7 mouse cellular contexts compared by ENCODE assay signal in the genomic region with DNA sequence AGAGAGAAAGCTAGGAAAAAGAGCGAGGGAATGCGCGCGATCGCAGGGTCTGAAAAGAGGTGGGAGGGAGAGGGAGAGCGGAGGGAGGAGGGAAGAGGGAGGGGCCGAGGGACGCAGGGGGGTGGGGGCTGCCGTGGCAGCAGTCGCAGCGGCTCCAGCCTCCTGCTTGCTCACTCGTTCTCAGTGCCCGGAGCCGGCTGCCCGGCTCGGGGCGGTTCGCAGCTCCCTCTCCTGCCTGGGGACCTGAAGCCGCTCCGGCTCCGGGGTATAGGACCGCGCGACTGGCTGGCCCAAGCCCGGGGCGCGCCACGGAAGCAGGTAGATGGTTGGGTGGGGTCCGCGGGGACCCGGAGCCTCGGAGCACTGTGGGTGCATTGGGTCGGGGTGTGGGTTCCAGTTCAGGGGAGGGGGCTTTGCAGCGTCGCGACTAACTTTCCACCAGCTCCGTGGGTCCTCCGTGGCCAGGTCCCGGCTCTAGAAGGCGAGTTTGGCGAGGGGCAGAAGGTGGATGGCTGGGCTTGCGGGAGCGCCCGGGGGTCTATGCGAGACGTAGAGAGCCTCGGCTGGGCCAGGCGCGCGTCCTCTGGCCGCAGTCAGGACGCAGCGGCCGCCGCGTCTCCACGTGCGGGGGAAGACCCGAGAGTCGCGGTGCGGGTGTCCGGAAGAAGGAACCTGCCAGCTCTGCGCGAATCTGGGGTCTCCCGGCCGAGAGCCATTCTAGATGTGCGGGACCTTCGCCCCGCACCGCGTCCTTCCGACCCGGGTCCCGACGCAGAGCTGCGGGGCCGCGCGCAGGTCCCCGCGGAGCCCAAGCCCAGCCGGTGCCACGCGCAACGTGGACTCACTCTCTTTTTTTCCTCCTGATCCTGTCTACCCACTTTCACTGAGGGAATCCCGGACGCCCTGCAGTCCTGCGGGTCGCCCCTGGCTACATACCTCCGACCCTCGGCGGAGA. TPM values are rescaled to one million over a fixed set of nuclear protein-coding genes. Genes with fewer than 3 reads are reported as not detected.
DNase-seq lines count a peak whose midpoint lies in the region; ATAC-seq and TF ChIP-seq lines count a peak whose summit lies in the region.

A gene (plus strand): TSS at position 116 of the 955 bp plus-strand sequence.

- peak; percentile 87 for ATAC-seq in midbrain, embryonic 13.5 days

- no peaks in the 10 kb centered on the region for H3K36me3 ChIP-seq in E14TG2a.4 (ENCODE audit: insufficient read depth, low read length)
- H3K36me3 ChIP-seq in hindbrain, embryonic 10.5 days: no peaks in the 10 kb centered on the region
- no peaks in the 10 kb centered on the region for H3K36me3 ChIP-seq in midbrain, embryonic 13.5 days

- peaks cover 44% of the 10 kb centered on the region for H3K27me3 ChIP-seq in E14TG2a.4 (ENCODE audit: insufficient read depth, low read length)
- H3K27me3 ChIP-seq in hindbrain, embryonic 10.5 days (ENCODE audit: insufficient read depth, poor library complexity, severe bottlenecking): peaks cover 77% of the 10 kb centered on the region
- H3K27me3 ChIP-seq in midbrain, embryonic 13.5 days: peaks cover 65% of the 10 kb centered on the region

- WGBS in hindbrain, embryonic 10.5 days: under 1% methylated on average over 92 of the region's 93 CpGs
- under 1% methylated on average over 83 of the region's 93 CpGs for WGBS in midbrain, embryonic 13.5 days

- intact Hi-C loops in left cerebral cortex, postnatal 36 days (cut with DNase I): no loop called here

- no peak for TF ChIP-seq CTCF in E14TG2a.4 (conservative IDR thresholded peaks at IDR 0.05; ENCODE audit: low read length)

- H3K4me1 ChIP-seq in E14TG2a.4 (replicated peaks; ENCODE audit: low read depth, low read length): peaks cover 81% of the 10 kb centered on the region
- peaks cover 36% of the 10 kb centered on the region for H3K4me1 ChIP-seq in hindbrain, embryonic 10.5 days (replicated peaks)
- peaks cover 32% of the 10 kb centered on the region for H3K4me1 ChIP-seq in midbrain, embryonic 13.5 days (replicated peaks)

- peak within 1 kb of the TSS; percentile 99 for H3K4me2 ChIP-seq in midbrain, embryonic 13.5 days (replicated peaks)

- H3K27ac ChIP-seq in hindbrain, embryonic 10.5 days: peak within 1 kb of the TSS; percentile 78
- H3K27ac ChIP-seq in midbrain, embryonic 13.5 days: no peak within 1 kb of the TSS

- H3K4me3 ChIP-seq in E14TG2a.4 (replicated peaks; ENCODE audit: low read length): peak within 1 kb of the TSS; percentile 88
- peak within 1 kb of the TSS; percentile 74 for H3K4me3 ChIP-seq in hindbrain, embryonic 10.5 days
- H3K4me3 ChIP-seq in midbrain, embryonic 13.5 days (replicated peaks): peak within 1 kb of the TSS; percentile 67

- peaks cover 7% of the 10 kb centered on the region; the same call in 1 of the 2 replicates for H3K9me3 ChIP-seq in E14TG2a.4 (ENCODE audit: low read length)
- no peaks in the 10 kb centered on the region for H3K9me3 ChIP-seq in hindbrain, embryonic 10.5 days
- H3K9me3 ChIP-seq in midbrain, embryonic 13.5 days: 0 out of 2 replicates have a peak, but pooled peaks cover 3% of the 10 kb centered on the region

- H3K9ac ChIP-seq in midbrain, embryonic 13.5 days (replicated peaks): peak within 1 kb of the TSS; percentile 77

- DNase-seq in MN1 (ENCODE audit: low spot score): peak; percentile 27
- peak; percentile 42 for DNase-seq in embryo, embryonic 11.5 days (ENCODE audit: low read depth, low spot score)
- peak; percentile 72 for DNase-seq in hindbrain, embryonic 10.5 days (ENCODE audit: low spot score)
- peak; percentile 31 to 44 for DNase-seq in left cerebral cortex, postnatal 36 days (ENCODE audit: low spot score in 2 of 2)
- DNase-seq in spleen, postnatal 10 days (ENCODE audit: low spot score in 2 of 2): no peak

RNA-seq across cellular contexts. Expression of the gene that starts here (rescaled TPM):
- 1.0 and 5.6 TPM in 2 replicates for polyA plus RNA-seq in hindbrain, embryonic 10.5 days (2016; fragmentation: Nextera tagmentation; extraction: Ambion mirVana)
- total RNA-seq in left cerebral cortex, postnatal 36 days (2021): 10 to 100 TPM; 12.6 to 14.6 TPM
- 9.4 and 10.2 TPM in 2 replicates for polyA plus RNA-seq in midbrain, embryonic 13.5 days (2015; fragmentation: Nextera tagmentation; extraction: Ambion mirVana)

Comparison
In these comparisons a context has a peak if more than half of its experiments do, and no peak if none do; other contexts are left out.
1. DNase-seq: peak in MN1 (single experiment), embryo, embryonic 11.5 days (single experiment), hindbrain, embryonic 10.5 days (single experiment) and left cerebral cortex, postnatal 36 days (2 of 2); none in spleen, postnatal 10 days (0 of 2).
2. Peak in every context shown above with its lines, with median percentiles within 50 percentile points of each other: H3K4me3 ChIP-seq.